Mouse (Mus musculus) stomach, embryonic 16.5 days (tissue): ENCODE results near the gene Lrp3. TPM values are rescaled to one million over a fixed set of nuclear protein-coding genes. Genes with fewer than 3 reads are reported as not detected.

Source experiments
- ATAC-seq: fragments of 200-750 bp; cut with Nextera tagmentation; 2 replicates; pipeline ENCODE4 v1.8.0; 2017; ENCODE audit warnings: moderate number of reproducible peaks, moderate TSS enrichment; ENCODE audit not compliant: insufficient read depth, low FRiP score
- H3K27ac ChIP-seq: fragments of 300-500 bp; sonication (generic); 2 replicates; pipeline ENCODE4 v1.5.1; 2014; ENCODE audit warnings: low read length
- H3K27me3 ChIP-seq: fragments of 300-500 bp; sonication (generic); 2 replicates; pipeline ENCODE4 v1.6.1; 2014; ENCODE audit warnings: low read length, control low read depth, mixed read lengths; ENCODE audit not compliant: control insufficient read depth, insufficient read depth
- H3K36me3 ChIP-seq: fragments of 300-500 bp; sonication (generic); 2 replicates; pipeline ENCODE4 v1.6.1; 2014; ENCODE audit warnings: low read length; ENCODE audit not compliant: control insufficient read depth, insufficient read depth
- H3K4me1 ChIP-seq: fragments of 300-500 bp; sonication (generic); 2 replicates; pipeline ENCODE4 v1.6.1; 2014; ENCODE audit warnings: low read length, control low read depth, mixed read lengths; ENCODE audit not compliant: control insufficient read depth, insufficient read depth
- H3K4me2 ChIP-seq: fragments of 300-500 bp; sonication (generic); 2 replicates; pipeline ENCODE4 v1.6.1; 2014; ENCODE audit warnings: low read depth, low read length, mixed read lengths
- H3K4me3 ChIP-seq: fragments of 300-500 bp; sonication (generic); replicated peaks from 2 replicates; pipeline ENCODE4 v1.5.1; 2014; ENCODE audit warnings: mild to moderate bottlenecking, low read length
- H3K9ac ChIP-seq: fragments of 300-500 bp; sonication (generic); 2 replicates; pipeline ENCODE4 v1.6.1; 2014; ENCODE audit warnings: low read length
- H3K9me3 ChIP-seq: fragments of 300-500 bp; sonication (generic); replicated peaks from 2 replicates; pipeline ENCODE4 v1.6.1; 2016; ENCODE audit warnings: low read length, control low read depth; ENCODE audit not compliant: control insufficient read depth
- whole genome bisulfite sequencing: fragments of 180-500 bp; shearing (Covaris S2); extraction: QIAGEN DNeasy Blood & Tissue Kit; methylation state at CpG from one replicate; pipeline ENCODE4 v1.1.7; 2014; 5-methylcytosine and 5-hydroxymethylcytosine counted together
- polyA plus RNA-seq: library from polyadenylated mRNA; unstranded; fragments of >200 nt; fragmentation: Nextera tagmentation; extraction: Ambion mirVana; gene quantifications from 2 replicates; pipeline ENCODE4 v1.2.1, GENCODE M21; 2015

Gene Lrp3
- polyA plus RNA-seq, 1 experiment from 2014 or later, result 5.5 TPM

DNA sequence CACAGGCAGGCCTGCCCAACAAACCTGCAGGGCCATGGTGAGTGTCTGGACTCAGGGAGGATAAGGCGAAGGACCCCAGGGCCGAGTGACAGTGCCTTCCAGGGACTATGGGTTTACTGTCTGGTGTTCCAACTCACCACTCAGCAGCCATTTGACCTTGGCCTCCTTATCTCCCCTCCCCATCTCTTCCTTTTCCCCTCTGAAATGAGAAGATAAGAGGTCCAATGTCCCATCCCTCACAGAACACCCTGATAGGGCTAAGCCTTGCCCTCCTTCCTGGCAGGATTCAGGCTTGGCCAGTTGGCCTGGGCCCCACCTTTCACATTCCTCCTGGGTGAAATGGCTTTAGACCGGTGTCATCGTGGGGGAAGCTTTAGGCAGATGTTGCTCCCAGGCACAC, 39.8 kb downstream of the Lrp3 start:
- H3K27me3 ChIP-seq, result peaks cover 8% of the 10 kb centered on the region; the same call in 1 of the 2 replicates
- H3K9ac ChIP-seq, result no peak overlapping the region
- no peak overlapping the region for H3K4me2 ChIP-seq
- WGBS, result 78% methylated on average over 4 of the region's 4 CpGs
- ATAC-seq, result no peak
- H3K4me1 ChIP-seq, result no peaks in the 10 kb centered on the region
- no peak overlapping the region for H3K27ac ChIP-seq
- H3K9me3 ChIP-seq, result no peaks in the 10 kb centered on the region
- H3K4me3 ChIP-seq, result no peak overlapping the region
- no peaks in the 10 kb centered on the region for H3K36me3 ChIP-seq

DNA sequence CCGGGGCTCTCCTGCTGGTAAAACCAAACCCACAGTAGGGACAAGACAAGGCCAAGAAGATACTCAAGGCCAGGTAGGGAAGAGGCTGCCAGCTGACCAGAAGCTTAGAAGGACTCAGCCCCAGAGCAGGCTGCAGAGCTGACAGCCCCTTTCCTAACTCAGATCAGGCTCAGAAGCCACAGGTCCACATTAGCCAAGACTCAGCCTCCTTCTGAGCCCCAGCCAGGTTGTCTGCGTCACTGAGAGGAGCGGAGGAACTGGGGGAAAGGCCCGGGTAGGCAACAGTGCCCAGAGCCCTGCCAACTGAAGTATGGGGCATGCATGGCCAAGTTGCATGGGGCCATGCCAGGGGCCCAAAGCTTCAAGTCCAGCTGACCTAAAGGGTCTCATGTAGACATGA, 42.8 kb downstream of the Lrp3 start:
- Histone ChIP-seq H3K27ac (no peak overlapping the region), H3K4me3 (no peak overlapping the region), H3K4me1 (no peaks in the 10 kb centered on the region), H3K4me2 (no peak overlapping the region), H3K27me3 (peaks cover 8% of the 10 kb centered on the region; the same call in 1 of the 2 replicates), H3K9me3 (no peaks in the 10 kb centered on the region), H3K36me3 (no peaks in the 10 kb centered on the region), H3K9ac (peak overlapping the region; percentile 49; the same call in 1 of the 2 replicates)
- ATAC-seq, result no peak
- 68% methylated on average over 4 of the region's 4 CpGs for WGBS

- ATAC-seq, result peak; percentile 57; the same call in 1 of the 2 replicates
- no peaks in the 10 kb centered on the region for H3K9me3 ChIP-seq
- peaks cover 8% of the 10 kb centered on the region; the same call in 1 of the 2 replicates for H3K27me3 ChIP-seq
- no peaks in the 10 kb centered on the region for H3K4me1 ChIP-seq
- H3K36me3 ChIP-seq, result no peaks in the 10 kb centered on the region
- WGBS, result 4% methylated on average over 16 of the region's 16 CpGs
- H3K27ac ChIP-seq, result no peak overlapping the region
- peak overlapping the region; percentile 49; the same call in 1 of the 2 replicates for H3K9ac ChIP-seq
- H3K4me3 ChIP-seq, result no peak overlapping the region
- H3K4me2 ChIP-seq, result peak overlapping the region; percentile 38
These were observed 43.4 kb downstream of the Lrp3 start for GRCm38 (mm10) chr7:35171867-35172382.

- WGBS, result 13% methylated on average over 6 of the region's 6 CpGs
- H3K27me3 ChIP-seq, result peaks cover 8% of the 10 kb centered on the region; the same call in 1 of the 2 replicates
- H3K9me3 ChIP-seq, result no peaks in the 10 kb centered on the region
- no peak overlapping the region for H3K4me2 ChIP-seq
- no peaks in the 10 kb centered on the region for H3K4me1 ChIP-seq
- no peak overlapping the region for H3K27ac ChIP-seq
- H3K36me3 ChIP-seq, result no peaks in the 10 kb centered on the region
- H3K4me3 ChIP-seq, result no peak overlapping the region
- no peak for ATAC-seq
- no peak overlapping the region for H3K9ac ChIP-seq
These were observed 46.0 kb downstream of the Lrp3 start for GRCm38 (mm10) chr7:35169341-35169740.

DNA sequence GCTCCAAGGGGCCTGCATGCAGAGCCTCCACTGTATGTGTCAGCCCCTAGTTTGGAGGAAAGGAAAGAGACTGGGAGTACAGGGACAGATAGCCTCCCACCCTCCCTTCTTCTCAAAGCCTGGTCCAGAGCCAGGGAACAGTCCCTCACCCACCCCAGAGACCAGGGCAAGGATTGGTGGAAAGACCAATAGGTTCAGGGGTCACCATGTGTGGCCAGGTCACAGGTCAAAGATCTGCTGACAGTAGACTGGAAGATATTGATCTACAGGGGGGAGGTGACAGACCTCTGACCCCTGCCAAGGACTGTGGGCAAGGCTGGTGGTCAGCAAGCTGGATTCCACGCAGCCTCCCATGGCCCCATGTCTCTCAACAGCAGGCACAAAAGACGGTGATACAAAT, 47.4 kb downstream of the Lrp3 start:
- Histone ChIP-seq H3K4me3 (no peak overlapping the region), H3K4me1 (no peaks in the 10 kb centered on the region), H3K9me3 (no peaks in the 10 kb centered on the region), H3K27ac (no peak overlapping the region), H3K36me3 (no peaks in the 10 kb centered on the region), H3K9ac (no peak overlapping the region), H3K27me3 (peaks cover 7% of the 10 kb centered on the region; the same call in 1 of the 2 replicates), H3K4me2 (no peak overlapping the region)
- 82% methylated on average over 2 of the region's 2 CpGs for WGBS
- no peak for ATAC-seq

GRCm38 (mm10) chr7:35166988-35167387, 48.3 kb downstream of the Lrp3 start:
- ATAC-seq, result no peak
- 77% methylated on average over 5 of the region's 5 CpGs for WGBS
- Histone ChIP-seq H3K9ac (no peak overlapping the region), H3K9me3 (no peaks in the 10 kb centered on the region), H3K27me3 (peaks cover 3% of the 10 kb centered on the region; the same call in 1 of the 2 replicates), H3K4me2 (no peak overlapping the region), H3K4me1 (no peaks in the 10 kb centered on the region), H3K36me3 (no peaks in the 10 kb centered on the region), H3K27ac (no peak overlapping the region), H3K4me3 (no peak overlapping the region)

DNA sequence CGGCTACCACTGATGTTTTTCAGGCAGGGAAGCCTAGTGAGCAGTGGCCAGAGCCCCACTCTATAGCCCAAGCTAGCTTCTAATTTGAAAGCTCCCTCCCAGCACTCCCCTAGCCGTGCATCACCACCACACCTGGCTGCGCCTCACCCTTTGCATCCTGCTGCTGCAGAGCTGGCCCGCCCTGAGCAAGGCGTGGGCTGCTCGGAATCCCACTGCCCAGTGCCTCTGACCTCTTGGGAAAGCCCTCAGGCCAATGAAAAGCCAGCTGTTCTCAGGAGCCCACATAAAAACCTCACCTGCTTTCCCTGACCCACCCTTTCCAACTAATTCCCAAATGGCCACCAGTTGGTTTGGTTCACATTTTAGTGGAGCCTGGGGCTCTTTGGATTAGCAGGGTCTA, 51.2 kb downstream of the Lrp3 start:
- no peak overlapping the region for H3K9ac ChIP-seq
- no peaks in the 10 kb centered on the region for H3K36me3 ChIP-seq
- WGBS, result 64% methylated on average over 6 of the region's 6 CpGs
- no peaks in the 10 kb centered on the region for H3K9me3 ChIP-seq
- no peak for ATAC-seq
- H3K27me3 ChIP-seq, result no peaks in the 10 kb centered on the region
- no peak overlapping the region for H3K27ac ChIP-seq
- H3K4me1 ChIP-seq, result no peaks in the 10 kb centered on the region
- no peak overlapping the region for H3K4me2 ChIP-seq
- H3K4me3 ChIP-seq, result no peak overlapping the region

GRCm38 (mm10) chr7:35163600-35163999, 51.7 kb downstream of the Lrp3 start:
- Histone ChIP-seq H3K36me3 (no peaks in the 10 kb centered on the region), H3K9me3 (no peaks in the 10 kb centered on the region), H3K9ac (no peak overlapping the region), H3K4me2 (no peak overlapping the region), H3K27me3 (no peaks in the 10 kb centered on the region), H3K27ac (no peak overlapping the region), H3K4me1 (no peaks in the 10 kb centered on the region), H3K4me3 (no peak overlapping the region)
- 76% methylated on average over 7 of the region's 7 CpGs for WGBS
- no peak for ATAC-seq

DNA sequence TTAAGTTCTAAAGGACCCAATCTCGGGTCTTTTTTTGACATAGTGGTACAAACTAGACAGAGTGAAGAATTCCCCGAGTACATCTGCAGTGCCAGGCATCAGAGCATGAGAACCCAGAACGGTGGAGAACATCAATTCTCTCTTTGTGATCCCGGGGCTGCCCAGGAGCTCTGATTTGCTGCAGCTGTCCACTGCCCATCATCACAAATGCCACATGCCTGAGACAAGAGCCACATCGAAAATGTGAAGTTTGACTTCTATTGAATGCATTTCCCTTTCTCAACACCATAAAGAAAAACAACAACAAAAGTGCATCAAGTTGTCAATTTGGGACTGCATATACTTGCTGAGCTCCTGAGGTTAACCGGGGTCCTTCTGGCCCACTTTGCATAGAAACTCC, 52.9 kb downstream of the Lrp3 start:
- Histone ChIP-seq H3K9me3 (no peaks in the 10 kb centered on the region), H3K36me3 (no peaks in the 10 kb centered on the region), H3K27ac (no peak overlapping the region), H3K9ac (no peak overlapping the region), H3K4me1 (no peaks in the 10 kb centered on the region), H3K4me3 (no peak overlapping the region), H3K27me3 (no peaks in the 10 kb centered on the region), H3K4me2 (no peak overlapping the region)
- no peak for ATAC-seq
- 71% methylated on average over 6 of the region's 6 CpGs for WGBS
